Mouse (Mus musculus): ENCODE measurements around the gene Upb1. TPM values are rescaled to one million over a fixed set of nuclear protein-coding genes. Genes with fewer than 3 reads are reported as not detected.

Gene Upb1
- polyA plus RNA-seq, 1 experiment, result not detected

DNA sequence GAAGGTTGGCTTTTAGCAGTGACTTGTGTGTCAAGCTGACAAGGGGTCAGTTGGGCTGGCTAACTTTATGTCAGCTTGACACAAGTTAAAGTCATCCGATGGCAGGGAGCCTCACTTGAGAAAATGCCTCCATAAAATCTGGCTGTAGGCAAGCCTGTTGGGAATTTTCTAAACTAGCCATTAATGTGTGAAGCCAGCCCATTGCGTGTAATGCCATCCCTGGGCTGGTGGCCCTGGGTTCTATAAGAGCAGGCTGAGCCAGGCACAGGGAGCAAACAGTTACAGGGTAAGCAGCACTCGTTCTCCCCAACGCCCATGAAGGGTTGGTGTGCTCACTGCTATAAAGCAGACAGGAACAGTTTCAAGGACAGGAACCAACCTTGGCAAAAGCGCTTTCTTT, 81.4 kb downstream of the Upb1 start:
- H3K4me1 ChIP-seq (ENCODE audit: control insufficient read depth, insufficient read depth, low read length), result no peaks in the 10 kb centered on the region
- no peak for TF ChIP-seq CTCF (IDR thresholded peaks at IDR 0.05; ENCODE audit: insufficient read depth, low read depth, low read length)
- TF ChIP-seq POLR2A (IDR thresholded peaks at IDR 0.05; ENCODE audit: insufficient read depth, low read depth, low read length), result no peak
- no peak overlapping the region for H3K4me3 ChIP-seq (ENCODE audit: insufficient read depth, low read depth, low read length)
- 96% methylated on average over 5 of the region's 5 CpGs for WGBS
- no peak overlapping the region for H3K27ac ChIP-seq (ENCODE audit: insufficient read depth, low read depth, low read length)

DNA sequence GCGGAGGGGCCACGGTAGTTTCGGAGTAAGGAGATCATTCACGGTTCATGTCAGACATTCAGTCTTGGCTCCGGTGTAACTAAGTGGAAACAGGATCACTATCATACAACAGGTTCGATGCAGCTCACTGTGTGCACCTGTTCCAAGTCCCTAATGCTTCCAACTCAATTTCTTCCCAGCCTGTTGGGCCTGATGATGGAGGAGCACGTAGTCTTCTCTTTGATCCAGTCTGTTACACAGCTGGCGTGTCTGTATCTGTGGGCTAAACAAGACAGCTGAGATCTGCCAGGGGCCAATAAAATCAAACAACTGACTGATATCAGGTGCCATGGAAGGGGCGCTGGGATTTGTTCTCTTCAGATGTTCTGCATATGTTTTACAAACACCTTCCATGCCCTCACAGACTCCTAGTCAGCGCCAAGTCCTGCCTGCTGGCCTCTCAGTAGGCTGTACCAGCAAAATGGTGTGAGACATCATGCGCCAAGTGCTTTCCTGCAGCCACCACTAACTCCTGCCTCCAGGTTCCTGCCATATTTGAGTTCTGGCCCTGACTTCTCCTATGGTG, 82.1 kb downstream of the Upb1 start:
- WGBS, result 92% methylated on average over 11 of the region's 11 CpGs
- no peak overlapping the region for H3K4me3 ChIP-seq (ENCODE audit: insufficient read depth, low read depth, low read length)
- TF ChIP-seq CTCF (IDR thresholded peaks at IDR 0.05; ENCODE audit: insufficient read depth, low read depth, low read length), result no peak
- TF ChIP-seq POLR2A (IDR thresholded peaks at IDR 0.05; ENCODE audit: insufficient read depth, low read depth, low read length), result no peak
- H3K4me1 ChIP-seq (ENCODE audit: control insufficient read depth, insufficient read depth, low read length), result no peaks in the 10 kb centered on the region
- no peak overlapping the region for H3K27ac ChIP-seq (ENCODE audit: insufficient read depth, low read depth, low read length)

DNA sequence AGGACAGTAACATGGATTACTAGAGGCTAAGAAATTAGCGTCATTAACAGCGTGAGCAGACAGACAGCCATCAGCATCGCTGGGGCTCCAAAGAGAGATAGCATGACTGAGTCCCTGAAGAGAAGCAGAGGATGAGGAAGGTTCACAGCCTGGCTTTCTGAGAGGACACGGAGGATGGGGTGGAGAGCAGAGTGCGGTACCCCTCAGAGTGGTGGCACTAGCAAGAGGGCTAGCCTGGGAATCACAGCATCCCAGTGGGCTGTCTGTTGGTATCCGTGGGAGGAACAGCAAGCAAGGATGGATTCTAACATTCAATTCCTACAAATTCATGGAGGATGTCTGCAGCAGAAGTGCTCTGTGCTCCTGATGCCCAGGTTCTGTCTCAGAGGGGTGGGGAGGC, 83.2 kb downstream of the Upb1 start:
- TF ChIP-seq POLR2A (IDR thresholded peaks at IDR 0.05; ENCODE audit: insufficient read depth, low read depth, low read length) (no peak), CTCF (IDR thresholded peaks at IDR 0.05; ENCODE audit: insufficient read depth, low read depth, low read length) (no peak)
- 93% methylated on average over 6 of the region's 6 CpGs for WGBS
- Histone ChIP-seq H3K4me1 (ENCODE audit: control insufficient read depth, insufficient read depth, low read length) (no peaks in the 10 kb centered on the region), H3K27ac (ENCODE audit: insufficient read depth, low read depth, low read length) (no peak overlapping the region), H3K4me3 (ENCODE audit: insufficient read depth, low read depth, low read length) (no peak overlapping the region)

DNA sequence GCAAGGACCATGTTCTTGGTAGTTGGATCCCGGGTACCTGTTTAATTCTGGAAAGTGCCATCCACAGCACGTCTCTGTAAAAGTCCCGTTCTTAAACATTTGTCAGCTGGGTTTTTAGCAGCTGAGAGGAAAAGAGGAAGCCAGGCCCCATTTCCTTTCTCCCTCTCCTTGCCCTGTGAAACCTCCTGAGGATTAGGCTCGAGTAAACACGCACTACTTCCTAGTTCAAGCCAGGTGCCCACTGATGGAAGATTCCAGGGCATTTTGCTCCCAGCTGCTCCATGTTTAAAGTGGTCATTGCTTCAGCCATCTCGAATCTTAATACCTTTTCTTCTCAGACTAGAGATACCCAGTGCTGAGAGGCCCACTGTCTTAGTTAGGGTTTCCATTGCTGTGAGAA, 83.9 kb downstream of the Upb1 start:
- Histone ChIP-seq H3K4me1 (ENCODE audit: control insufficient read depth, insufficient read depth, low read length) (no peaks in the 10 kb centered on the region), H3K27ac (ENCODE audit: insufficient read depth, low read depth, low read length) (no peak overlapping the region), H3K4me3 (ENCODE audit: insufficient read depth, low read depth, low read length) (no peak overlapping the region)
- 84% methylated on average over 6 of the region's 6 CpGs for WGBS
- TF ChIP-seq CTCF (IDR thresholded peaks at IDR 0.05; ENCODE audit: insufficient read depth, low read depth, low read length), result no peak
- no peak for TF ChIP-seq POLR2A (IDR thresholded peaks at IDR 0.05; ENCODE audit: insufficient read depth, low read depth, low read length)

DNA sequence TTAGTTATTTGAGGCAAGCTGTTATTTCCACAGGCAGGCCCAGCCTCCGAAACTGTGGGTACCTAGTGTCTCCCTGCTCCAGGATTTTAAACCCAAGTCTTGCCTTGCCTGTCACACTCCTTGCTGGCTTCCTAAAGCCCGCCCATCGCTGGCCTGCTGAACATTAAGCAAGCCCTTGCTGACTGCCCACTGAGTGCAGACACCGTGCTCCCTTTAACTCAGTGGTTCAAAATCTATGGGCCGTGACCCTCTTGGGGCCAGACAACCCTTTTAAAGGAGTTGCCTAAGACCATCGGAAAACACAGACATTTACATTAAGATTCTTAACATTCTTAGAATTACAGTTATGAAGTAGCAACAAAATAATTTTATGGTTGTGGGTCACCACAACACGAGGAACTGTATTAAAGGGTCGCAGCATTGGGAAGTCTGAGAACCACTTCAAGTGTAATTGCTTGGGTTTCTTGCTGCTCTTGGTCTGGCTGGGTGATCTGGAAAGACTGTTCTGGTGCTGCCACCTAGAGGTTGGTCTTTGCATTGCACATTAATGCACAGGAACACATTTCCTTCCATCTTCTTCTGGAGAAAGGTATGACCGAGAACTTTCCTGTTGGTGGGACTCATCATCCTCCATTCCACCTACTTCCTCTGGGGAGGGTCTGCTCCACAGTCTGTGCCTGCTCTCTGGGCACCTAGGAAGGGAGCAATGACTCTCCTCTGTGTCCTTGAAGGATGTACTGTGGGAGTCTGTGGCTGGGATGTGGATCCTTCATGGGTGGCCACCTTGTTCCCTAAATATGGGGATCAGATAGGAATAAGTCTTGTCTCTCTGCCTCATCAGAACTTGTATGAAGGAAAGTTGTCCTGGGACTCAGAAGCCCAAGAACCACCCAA, 85.4 kb downstream of the Upb1 start:
- 53% methylated on average over 9 of the region's 9 CpGs for WGBS
- TF ChIP-seq CTCF (IDR thresholded peaks at IDR 0.05; ENCODE audit: insufficient read depth, low read depth, low read length) (no peak), POLR2A (IDR thresholded peaks at IDR 0.05; ENCODE audit: insufficient read depth, low read depth, low read length) (no peak)

DNA sequence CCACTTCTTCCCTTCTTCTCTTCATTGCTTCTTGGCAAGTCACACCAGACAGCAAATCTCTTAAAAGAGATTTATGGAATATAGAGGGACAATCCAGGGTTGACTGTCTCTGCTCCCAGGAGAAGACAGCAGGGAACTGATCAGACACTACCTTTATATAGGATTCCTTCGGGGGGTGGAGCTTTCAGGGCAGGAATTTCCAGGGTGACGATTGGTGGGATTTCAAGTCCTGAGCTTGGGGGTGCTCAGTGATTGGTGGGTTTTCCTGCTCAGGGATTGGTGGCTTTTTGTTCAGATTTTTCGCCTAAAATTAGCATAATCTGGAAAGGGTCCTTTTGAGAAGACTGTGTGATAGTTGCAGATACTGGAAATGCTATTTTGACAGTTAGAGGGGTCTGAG, 86.2 kb downstream of the Upb1 start:
- no peak for TF ChIP-seq CTCF (IDR thresholded peaks at IDR 0.05; ENCODE audit: insufficient read depth, low read depth, low read length)
- TF ChIP-seq POLR2A (IDR thresholded peaks at IDR 0.05; ENCODE audit: insufficient read depth, low read depth, low read length), result no peak
- no peak overlapping the region for H3K4me3 ChIP-seq (ENCODE audit: insufficient read depth, low read depth, low read length)
- H3K4me1 ChIP-seq (ENCODE audit: control insufficient read depth, insufficient read depth, low read length), result no peaks in the 10 kb centered on the region
- H3K27ac ChIP-seq (ENCODE audit: insufficient read depth, low read depth, low read length), result no peak overlapping the region
- WGBS, result 75% methylated on average over 3 of the region's 3 CpGs

More for the DNA sequence above, 85.4 kb downstream of the Upb1 start:
- H3K4me3 ChIP-seq (ENCODE audit: insufficient read depth, low read depth, low read length), result no peak overlapping the region
- H3K4me1 ChIP-seq (ENCODE audit: control insufficient read depth, insufficient read depth, low read length), result no peaks in the 10 kb centered on the region
- no peak overlapping the region for H3K27ac ChIP-seq (ENCODE audit: insufficient read depth, low read depth, low read length)

DNA sequence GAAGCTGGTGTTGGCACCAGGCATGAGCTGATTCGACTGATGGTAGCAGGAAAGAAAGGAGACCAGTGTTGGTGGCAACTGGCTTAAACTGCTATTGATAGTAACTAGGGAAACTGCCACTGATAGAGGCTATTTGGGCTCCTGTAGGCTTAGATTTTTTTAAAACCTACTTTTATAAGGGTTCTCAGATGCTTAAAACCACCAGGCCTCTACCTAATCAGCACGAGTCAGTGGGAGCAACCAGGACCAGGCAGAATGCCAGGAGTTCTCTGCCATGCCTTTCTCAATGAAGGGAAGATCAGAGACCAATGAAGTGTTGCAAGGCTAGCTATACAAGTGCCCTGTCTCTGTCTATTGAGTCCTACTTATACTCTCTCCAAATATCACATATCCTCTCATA, 88.6 kb downstream of the Upb1 start:
- TF ChIP-seq CTCF (IDR thresholded peaks at IDR 0.05; ENCODE audit: insufficient read depth, low read depth, low read length) (no peak), POLR2A (IDR thresholded peaks at IDR 0.05; ENCODE audit: insufficient read depth, low read depth, low read length) (no peak)
- 41% methylated on average over 2 of the region's 2 CpGs for WGBS
- no peaks in the 10 kb centered on the region for H3K4me1 ChIP-seq (ENCODE audit: control insufficient read depth, insufficient read depth, low read length)
- H3K4me3 ChIP-seq (ENCODE audit: insufficient read depth, low read depth, low read length), result no peak overlapping the region
- H3K27ac ChIP-seq (ENCODE audit: insufficient read depth, low read depth, low read length), result no peak overlapping the region

DNA sequence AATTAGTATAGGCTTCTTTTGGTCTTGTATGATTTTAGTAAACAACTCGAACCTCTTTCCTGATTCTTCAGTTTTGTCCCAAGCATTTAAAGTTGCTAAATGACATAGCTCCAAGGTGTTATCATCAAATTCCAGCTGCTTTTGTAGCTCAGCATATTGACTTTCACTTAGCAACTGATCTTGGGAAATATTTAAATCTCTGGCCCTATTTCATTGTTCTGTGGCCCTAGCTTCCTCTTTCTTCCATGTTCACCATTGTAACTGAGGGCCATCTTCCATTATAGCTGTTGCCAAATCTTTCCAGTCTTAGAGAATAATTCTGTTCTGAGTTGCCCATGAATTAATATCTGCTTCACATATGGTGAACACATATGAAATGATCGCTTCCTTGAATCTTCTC, 89.8 kb downstream of the Upb1 start:
- TF ChIP-seq CTCF (IDR thresholded peaks at IDR 0.05; ENCODE audit: insufficient read depth, low read depth, low read length) (no peak), POLR2A (IDR thresholded peaks at IDR 0.05; ENCODE audit: insufficient read depth, low read depth, low read length) (no peak)
- Histone ChIP-seq H3K27ac (ENCODE audit: insufficient read depth, low read depth, low read length) (no peak overlapping the region), H3K4me1 (ENCODE audit: control insufficient read depth, insufficient read depth, low read length) (no peaks in the 10 kb centered on the region), H3K4me3 (ENCODE audit: insufficient read depth, low read depth, low read length) (no peak overlapping the region)
- WGBS, result 88% methylated on average over 2 of the region's 2 CpGs

Other genes with a start within 250 kb of the Upb1 start
- not detected in 2 replicates for gene Specc1l, start 189.0 kb upstream of the Upb1 start, polyA plus RNA-seq (2012; ENCODE audit: insufficient read depth, insufficient read length, low replicate concordance, missing spikeins)
- gene Adora2a, start 84.2 kb upstream of the Upb1 start, polyA plus RNA-seq (2012; ENCODE audit: insufficient read depth, insufficient read length, low replicate concordance, missing spikeins), result not detected in 2 replicates
- not detected in 2 replicates for gene Snrpd3, start 116.4 kb downstream of the Upb1 start, polyA plus RNA-seq (2012; ENCODE audit: insufficient read depth, insufficient read length, low replicate concordance, missing spikeins)
- not detected in 2 replicates for gene Gucd1, start 116.9 kb downstream of the Upb1 start, polyA plus RNA-seq (2012; ENCODE audit: insufficient read depth, insufficient read length, low replicate concordance, missing spikeins)
- not detected in 2 replicates for gene Lrrc75b, start 159.2 kb downstream of the Upb1 start, polyA plus RNA-seq (2012; ENCODE audit: insufficient read depth, insufficient read length, low replicate concordance, missing spikeins)
- gene Ggt1, start 160.5 kb downstream of the Upb1 start, polyA plus RNA-seq (2012; ENCODE audit: insufficient read depth, insufficient read length, low replicate concordance, missing spikeins), result not detected in 2 replicates
- not detected in 2 replicates for gene Ggt5, start 188.2 kb downstream of the Upb1 start, polyA plus RNA-seq (2012; ENCODE audit: insufficient read depth, insufficient read length, low replicate concordance, missing spikeins)
- not detected in 2 replicates for gene Susd2, start 242.9 kb downstream of the Upb1 start, polyA plus RNA-seq (2012; ENCODE audit: insufficient read depth, insufficient read length, low replicate concordance, missing spikeins)